In genomic region chr5:125406322-125407016, GRCm38 (mm10) we compare ENCODE assay signal across 8 mouse cellular contexts. TPM values are rescaled to one million over a fixed set of nuclear protein-coding genes. Genes with fewer than 3 reads are reported as not detected.
A peak's percentile ranks its signal among the peaks of the same experiment; 100 is the strongest.
DNase-seq lines count a peak whose midpoint lies in the region; ATAC-seq and TF ChIP-seq lines count a peak whose summit lies in the region.

No protein-coding gene starts in this region.

- H3K9me3 ChIP-seq in heart, embryonic 15.5 days (replicated peaks) = no peaks in the 10 kb centered on the region
- H3K9me3 ChIP-seq in liver, embryonic 16.5 days (replicated peaks; ENCODE audit: control insufficient read depth, low read length) = no peaks in the 10 kb centered on the region
- H3K9me3 ChIP-seq in neural tube, embryonic 11.5 days (ENCODE audit: control insufficient read depth, low read length) = no peaks in the 10 kb centered on the region

- no peaks in the 10 kb centered on the region for H3K27me3 ChIP-seq in heart, embryonic 15.5 days
- peaks cover 10% of the 10 kb centered on the region; the same call in 1 of the 2 replicates for H3K27me3 ChIP-seq in liver, embryonic 16.5 days (ENCODE audit: control insufficient read depth, insufficient read depth, low read depth, low read length)
- no peaks in the 10 kb centered on the region for H3K27me3 ChIP-seq in neural tube, embryonic 11.5 days (ENCODE audit: control insufficient read depth, insufficient read depth, low read length)

- H3K9ac ChIP-seq in heart, embryonic 15.5 days = peak overlapping the region; percentile 71
- peak overlapping the region; percentile 75 for H3K9ac ChIP-seq in liver, embryonic 16.5 days (ENCODE audit: low read depth, low read length)
- H3K9ac ChIP-seq in neural tube, embryonic 11.5 days (ENCODE audit: low read length) = peak overlapping the region; percentile 56

- DNase-seq in B cell, adult 2 months = peak; percentile 63
- DNase-seq in kidney, postnatal 14 days = peak; percentile 73
- no peak for DNase-seq in neural tube, embryonic 11.5 days (ENCODE audit: low spot score)
- peak; percentile 75 for DNase-seq in thymus, postnatal 0 days (ENCODE audit: low spot score)

- H3K27ac ChIP-seq in embryonic fibroblast, embryonic 13.5 days (ENCODE audit: insufficient read depth, low read length) = peak overlapping the region; percentile 79
- peak overlapping the region; percentile 85 for H3K27ac ChIP-seq in heart, embryonic 15.5 days
- peak overlapping the region; percentile 78 for H3K27ac ChIP-seq in liver, embryonic 16.5 days (ENCODE audit: low read length)
- peak overlapping the region; percentile 49 for H3K27ac ChIP-seq in neural tube, embryonic 11.5 days (ENCODE audit: low read depth, low read length)

- TF ChIP-seq POLR2A in embryonic fibroblast, embryonic 13.5 days (IDR thresholded peaks at IDR 0.05; ENCODE audit: low read depth, low read length) = peak; percentile 36; the same call in 1 of the 2 replicates

- ATAC-seq in activated CD4-positive, CD25-positive, alpha-beta regulatory T cell, adult 4 months = peak; percentile 67
- no peak for ATAC-seq in heart, embryonic 15.5 days (replicated peaks; ENCODE audit: insufficient number of reproducible peaks, insufficient read depth, low FRiP score, low read depth)
- ATAC-seq in liver, embryonic 16.5 days (ENCODE audit: low read depth) = peak; percentile 42
- ATAC-seq in neural tube, embryonic 11.5 days (ENCODE audit: insufficient read depth, low FRiP score, low TSS enrichment) = no peak

- WGBS in heart, embryonic 15.5 days = 2% methylated on average over 20 of the region's 20 CpGs
- 4% methylated on average over 20 of the region's 20 CpGs for WGBS in liver, embryonic 16.5 days (ENCODE audit: insufficient replicate concordance)
- WGBS in neural tube, embryonic 11.5 days = 2% methylated on average over 20 of the region's 20 CpGs

- peak overlapping the region; percentile 30 for H3K4me3 ChIP-seq in embryonic fibroblast, embryonic 13.5 days (ENCODE audit: insufficient read depth, low read length)
- peak overlapping the region; percentile 68 for H3K4me3 ChIP-seq in heart, embryonic 15.5 days
- peak overlapping the region; percentile 74 for H3K4me3 ChIP-seq in liver, embryonic 16.5 days (ENCODE audit: low read depth, low read length)
- peak overlapping the region; percentile 51 for H3K4me3 ChIP-seq in neural tube, embryonic 11.5 days (ENCODE audit: low read depth, low read length)

- H3K4me2 ChIP-seq in heart, embryonic 15.5 days = peak overlapping the region; percentile 84
- H3K4me2 ChIP-seq in liver, embryonic 16.5 days (ENCODE audit: low read depth, low read length) = peak overlapping the region; percentile 96
- H3K4me2 ChIP-seq in neural tube, embryonic 11.5 days (ENCODE audit: low read depth) = peak overlapping the region; percentile 78

- H3K36me3 ChIP-seq in heart, embryonic 15.5 days = no peaks in the 10 kb centered on the region
- no peaks in the 10 kb centered on the region for H3K36me3 ChIP-seq in liver, embryonic 16.5 days (ENCODE audit: control insufficient read depth, insufficient read depth)
- H3K36me3 ChIP-seq in neural tube, embryonic 11.5 days (ENCODE audit: control insufficient read depth, insufficient read depth, low read length) = no peaks in the 10 kb centered on the region

- H3K4me1 ChIP-seq in embryonic fibroblast, embryonic 13.5 days (ENCODE audit: control insufficient read depth, insufficient read depth, low read length) = peaks cover 6% of the 10 kb centered on the region; the same call in 1 of the 2 replicates
- H3K4me1 ChIP-seq in heart, embryonic 15.5 days (replicated peaks) = peaks cover 29% of the 10 kb centered on the region
- H3K4me1 ChIP-seq in liver, embryonic 16.5 days (ENCODE audit: control insufficient read depth, low read depth, low read length) = peaks cover 47% of the 10 kb centered on the region
- peaks cover 3% of the 10 kb centered on the region; the same call in 1 of the 2 replicates for H3K4me1 ChIP-seq in neural tube, embryonic 11.5 days (ENCODE audit: control insufficient read depth, insufficient read depth, low read length)

- TF ChIP-seq CTCF in embryonic fibroblast, embryonic 13.5 days (IDR thresholded peaks at IDR 0.05; ENCODE audit: borderline replicate concordance, insufficient read depth, low read length) = no peak

RNA-seq across cellular contexts. Expression of gene Ubc, which starts 16.5 kb away (rescaled TPM):
- polyA plus RNA-seq in activated CD4-positive, CD25-positive, alpha-beta regulatory T cell, adult 4 months (2017; shearing (Covaris generic)) = 1,000 to 10,000 TPM in 1 of 2 experiments, 100 to 1,000 TPM in 1; 706 to 1,210 TPM
- polyA plus RNA-seq in embryonic fibroblast, embryonic 13.5 days (2011; ENCODE audit: insufficient read length, low read depth, missing spikeins) = 543 and 665 TPM in 2 replicates
- polyA plus RNA-seq in heart, embryonic 15.5 days (2015; fragmentation: Nextera tagmentation; extraction: Ambion mirVana) = 782 and 963 TPM in 2 replicates
- polyA plus RNA-seq in liver, embryonic 16.5 days (2015; fragmentation: Nextera tagmentation; extraction: Ambion mirVana) = 573 and 608 TPM in 2 replicates
- 1,090 and 1,143 TPM in 2 replicates for polyA plus RNA-seq in neural tube, embryonic 11.5 days (2014; fragmentation: Nextera tagmentation; extraction: Ambion mirVana)
- polyA plus RNA-seq in thymus, postnatal 0 days (2015; fragmentation: Nextera tagmentation; extraction: Ambion mirVana) = 532 and 603 TPM in 2 replicates

RNA-seq across cellular contexts. Expression of gene Gm10382, which starts 17.3 kb away (rescaled TPM):
- polyA plus RNA-seq in activated CD4-positive, CD25-positive, alpha-beta regulatory T cell, adult 4 months (2017; shearing (Covaris generic)) = 1 to 10 TPM in 1 of 2 experiments, under 1 TPM in 1; 0.68 to 1.1 TPM
- polyA plus RNA-seq in embryonic fibroblast, embryonic 13.5 days (2011; ENCODE audit: insufficient read length, low read depth, missing spikeins) = not detected in 2 replicates
- 0.30 and 0.48 TPM in 2 replicates for polyA plus RNA-seq in heart, embryonic 15.5 days (2015; fragmentation: Nextera tagmentation; extraction: Ambion mirVana)
- polyA plus RNA-seq in liver, embryonic 16.5 days (2015; fragmentation: Nextera tagmentation; extraction: Ambion mirVana) = 0.18 and 0.27 TPM in 2 replicates
- polyA plus RNA-seq in neural tube, embryonic 11.5 days (2014; fragmentation: Nextera tagmentation; extraction: Ambion mirVana) = 0.46 TPM in 1 of 2 replicates, not detected in the other
- polyA plus RNA-seq in thymus, postnatal 0 days (2015; fragmentation: Nextera tagmentation; extraction: Ambion mirVana) = 0.44 and 0.74 TPM in 2 replicates

RNA-seq across cellular contexts. Expression of gene Dhx37, which starts 27.5 kb away (rescaled TPM):
- 10 to 100 TPM in 1 of 2 experiments, 1 to 10 TPM in 1; 6.1 to 13.8 TPM for polyA plus RNA-seq in activated CD4-positive, CD25-positive, alpha-beta regulatory T cell, adult 4 months (2017; shearing (Covaris generic))
- 18.6 and 27.6 TPM in 2 replicates for polyA plus RNA-seq in embryonic fibroblast, embryonic 13.5 days (2011; ENCODE audit: insufficient read length, low read depth, missing spikeins)
- 7.0 and 10.4 TPM in 2 replicates for polyA plus RNA-seq in heart, embryonic 15.5 days (2015; fragmentation: Nextera tagmentation; extraction: Ambion mirVana)
- polyA plus RNA-seq in liver, embryonic 16.5 days (2015; fragmentation: Nextera tagmentation; extraction: Ambion mirVana) = 4.0 and 4.2 TPM in 2 replicates
- polyA plus RNA-seq in neural tube, embryonic 11.5 days (2014; fragmentation: Nextera tagmentation; extraction: Ambion mirVana) = 11.1 and 13.4 TPM in 2 replicates
- 8.1 and 8.2 TPM in 2 replicates for polyA plus RNA-seq in thymus, postnatal 0 days (2015; fragmentation: Nextera tagmentation; extraction: Ambion mirVana)

RNA-seq across cellular contexts. Expression of gene Bri3bp, which starts 34.9 kb away (rescaled TPM):
- polyA plus RNA-seq in activated CD4-positive, CD25-positive, alpha-beta regulatory T cell, adult 4 months (2017; shearing (Covaris generic)) = 10 to 100 TPM; 13.7 to 14.3 TPM
- 30.2 and 37.5 TPM in 2 replicates for polyA plus RNA-seq in embryonic fibroblast, embryonic 13.5 days (2011; ENCODE audit: insufficient read length, low read depth, missing spikeins)
- polyA plus RNA-seq in heart, embryonic 15.5 days (2015; fragmentation: Nextera tagmentation; extraction: Ambion mirVana) = 36.5 and 40.7 TPM in 2 replicates
- 18.4 and 20.3 TPM in 2 replicates for polyA plus RNA-seq in liver, embryonic 16.5 days (2015; fragmentation: Nextera tagmentation; extraction: Ambion mirVana)
- polyA plus RNA-seq in neural tube, embryonic 11.5 days (2014; fragmentation: Nextera tagmentation; extraction: Ambion mirVana) = 33.7 and 38.0 TPM in 2 replicates
- 37.3 and 42.5 TPM in 2 replicates for polyA plus RNA-seq in thymus, postnatal 0 days (2015; fragmentation: Nextera tagmentation; extraction: Ambion mirVana)

Comparison
In these comparisons a context has a peak if more than half of its experiments do, and no peak if none do; other contexts are left out.
1. ATAC-seq: peak in activated CD4-positive, CD25-positive, alpha-beta regulatory T cell, adult 4 months (single experiment) and liver, embryonic 16.5 days (single experiment); none in heart, embryonic 15.5 days (single experiment) and neural tube, embryonic 11.5 days (single experiment).
2. Peak in every context shown above with its lines, with median percentiles within 50 percentile points of each other: H3K27ac ChIP-seq, H3K4me3 ChIP-seq, H3K4me2 ChIP-seq and H3K9ac ChIP-seq.